Mouse (Mus musculus) naive thymus-derived CD4-positive, alpha-beta T cell, adult 5 months (primary cell): ENCODE data around the gene Olfr906. TPM values are rescaled to one million over a fixed set of nuclear protein-coding genes. Genes with fewer than 3 reads are reported as not detected.

Source experiments
- polyA plus RNA-seq: library from polyadenylated mRNA; unstranded; fragments of 100-300 nt; shearing (Covaris generic); gene quantifications from one replicate; pipeline ENCODE4 v1.2.1, GENCODE M21; 2017

Gene Olfr906
- polyA plus RNA-seq: not detected

GRCm38 (mm10) chr9:38486785-38487184 lies at the start of gene Olfr906:
TSS of gene Olfr906 (plus strand) at chr9:38487085.

GRCm38 (mm10) chr9:38447352-38447751 lies 39.5 kb upstream of the Olfr906 start, which contains the start of gene Olfr902:
TSS of gene Olfr902 (plus strand) at chr9:38447652.

GRCm38 (mm10) chr9:38462844-38463243 lies 24.0 kb upstream of the Olfr906 start, which contains the start of gene Olfr904:
TSS of gene Olfr904 (plus strand) at chr9:38463144.

GRCm38 (mm10) chr9:38470807-38471206 lies 16.1 kb upstream of the Olfr906 start, which contains the start of gene Olfr905:
TSS of gene Olfr905 (plus strand) at chr9:38471107.

GRCm38 (mm10) chr9:38495501-38495900 lies 8.6 kb downstream of the Olfr906 start, which contains the start of gene Olfr907:
TSS of gene Olfr907 (plus strand) at chr9:38495801.

DNA sequence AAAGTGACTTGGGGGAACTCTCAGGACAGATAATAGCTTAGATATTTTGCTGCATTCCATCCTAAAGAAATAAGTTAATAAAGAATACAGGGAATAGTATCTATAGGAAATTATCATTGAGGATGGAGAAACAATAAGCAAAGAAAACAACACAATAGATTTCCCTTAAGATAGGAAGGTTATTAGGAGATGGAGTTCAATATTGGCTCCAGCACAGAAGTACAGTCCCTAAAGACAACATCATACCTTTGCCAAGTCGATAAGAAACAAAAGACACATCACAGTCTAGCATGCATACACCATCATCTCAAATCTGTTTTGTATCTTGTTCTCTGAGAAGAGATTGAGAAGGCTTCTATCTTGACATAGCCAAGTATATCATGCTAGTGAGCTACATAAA lies 34.4 kb downstream of the Olfr906 start, which contains the start of gene Olfr911-ps1:
Gene Olfr911-ps1, plus strand, starts transcription at position 301 of the 400 bp plus-strand sequence.

DNA sequence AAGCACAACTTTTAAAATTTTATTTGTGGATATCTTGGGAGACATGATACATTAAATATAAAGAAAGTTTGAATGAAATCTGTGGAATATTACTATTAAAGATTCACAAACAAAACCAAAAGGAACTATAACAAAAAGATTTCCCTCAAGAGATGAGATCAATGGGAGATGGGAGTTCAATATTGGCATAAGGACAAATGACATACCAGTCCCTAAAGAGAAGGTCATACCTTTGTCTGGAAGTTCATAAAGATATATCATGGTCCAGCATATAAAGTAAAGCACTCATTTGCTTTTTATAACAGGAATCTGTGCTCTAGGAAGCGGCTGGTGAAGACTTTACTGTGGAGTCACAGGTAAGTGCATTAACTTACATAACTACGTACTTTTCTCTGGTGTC lies 50.7 kb downstream of the Olfr906 start, which contains the start of gene Olfr910:
Gene Olfr910, plus strand, starts transcription at position 301 of the 400 bp plus-strand sequence.

Other genes with a start within 250 kb of the Olfr906 start
- not detected for gene Olfr143, start 234.3 kb upstream of the Olfr906 start, polyA plus RNA-seq
- gene Olfr895, start 219.2 kb upstream of the Olfr906 start, polyA plus RNA-seq: not detected
- gene Olfr896-ps1, start 196.0 kb upstream of the Olfr906 start, polyA plus RNA-seq: not detected
- not detected for gene Olfr25, start 158.0 kb upstream of the Olfr906 start, polyA plus RNA-seq
- not detected for gene Olfr898, start 138.7 kb upstream of the Olfr906 start, polyA plus RNA-seq
- gene Olfr250, start 120.2 kb upstream of the Olfr906 start, polyA plus RNA-seq: 0.09 TPM
- not detected for gene Olfr251, start 110.0 kb upstream of the Olfr906 start, polyA plus RNA-seq
- 0.10 TPM for gene Olfr147, start 85.4 kb upstream of the Olfr906 start, polyA plus RNA-seq
- not detected for gene Olfr901, start 57.6 kb upstream of the Olfr906 start, polyA plus RNA-seq
- not detected for gene Olfr902, start 39.4 kb upstream of the Olfr906 start, polyA plus RNA-seq
- gene Olfr904, start 23.9 kb upstream of the Olfr906 start, polyA plus RNA-seq: not detected
- not detected for gene Olfr905, start 16.0 kb upstream of the Olfr906 start, polyA plus RNA-seq
- not detected for gene Olfr907, start 8.7 kb downstream of the Olfr906 start, polyA plus RNA-seq
- not detected for gene Olfr911-ps1, start 34.5 kb downstream of the Olfr906 start, polyA plus RNA-seq
- not detected for gene Olfr910, start 50.8 kb downstream of the Olfr906 start, polyA plus RNA-seq
- 0.12 TPM for gene Olfr912, start 93.1 kb downstream of the Olfr906 start, polyA plus RNA-seq
- not detected for gene Olfr913, start 105.7 kb downstream of the Olfr906 start, polyA plus RNA-seq
- gene Olfr914, start 118.0 kb downstream of the Olfr906 start, polyA plus RNA-seq: not detected
- not detected for gene Olfr916, start 172.8 kb downstream of the Olfr906 start, polyA plus RNA-seq
- not detected for gene Olfr917, start 178.8 kb downstream of the Olfr906 start, polyA plus RNA-seq
- gene Olfr918, start 187.5 kb downstream of the Olfr906 start, polyA plus RNA-seq: not detected
- not detected for gene Olfr919, start 216.6 kb downstream of the Olfr906 start, polyA plus RNA-seq
- gene Vwa5a, start 231.2 kb downstream of the Olfr906 start, polyA plus RNA-seq: 7.8 TPM